Mouse (Mus musculus): ENCODE measurements around the gene Rbbp4.

The Rbbp4 gene

GRCm38 (mm10) chr4:129260678-129261077 is 74.5 kb downstream of the Rbbp4 start:
- intact Hi-C loops (cut with DNase I), result no loop called here

DNA sequence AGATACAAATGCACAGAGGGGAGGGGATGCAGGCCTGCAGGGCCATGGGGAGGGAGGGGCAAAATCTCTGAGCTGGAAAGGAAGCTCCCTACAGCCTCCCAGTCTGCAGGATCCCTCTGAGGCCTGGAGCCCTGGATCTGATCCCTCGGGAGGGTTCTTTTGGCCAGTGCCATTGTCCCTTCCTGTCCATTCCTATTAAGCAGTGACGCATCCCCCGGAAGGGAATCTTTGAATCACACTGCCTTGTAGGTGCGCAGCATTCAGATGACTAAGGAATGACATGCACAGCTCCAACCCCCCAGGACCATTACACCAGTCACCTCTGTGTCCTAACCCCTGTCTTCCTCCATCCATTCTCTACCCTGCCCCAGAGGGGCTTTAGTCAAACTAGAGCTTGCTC is 76.1 kb downstream of the Rbbp4 start:
- intact Hi-C loops (cut with DNase I), result no loop called here

Small RNA genes within 50 kb of the gene (microRNA-seq; reads per million reads assigned to microRNA genes)
- gene Gm22994, result 0 reads per million in 2 experiments

All from adrenal gland (tissue).